1 mouse cellular context compared by ENCODE assay signal in the genomic region with DNA sequence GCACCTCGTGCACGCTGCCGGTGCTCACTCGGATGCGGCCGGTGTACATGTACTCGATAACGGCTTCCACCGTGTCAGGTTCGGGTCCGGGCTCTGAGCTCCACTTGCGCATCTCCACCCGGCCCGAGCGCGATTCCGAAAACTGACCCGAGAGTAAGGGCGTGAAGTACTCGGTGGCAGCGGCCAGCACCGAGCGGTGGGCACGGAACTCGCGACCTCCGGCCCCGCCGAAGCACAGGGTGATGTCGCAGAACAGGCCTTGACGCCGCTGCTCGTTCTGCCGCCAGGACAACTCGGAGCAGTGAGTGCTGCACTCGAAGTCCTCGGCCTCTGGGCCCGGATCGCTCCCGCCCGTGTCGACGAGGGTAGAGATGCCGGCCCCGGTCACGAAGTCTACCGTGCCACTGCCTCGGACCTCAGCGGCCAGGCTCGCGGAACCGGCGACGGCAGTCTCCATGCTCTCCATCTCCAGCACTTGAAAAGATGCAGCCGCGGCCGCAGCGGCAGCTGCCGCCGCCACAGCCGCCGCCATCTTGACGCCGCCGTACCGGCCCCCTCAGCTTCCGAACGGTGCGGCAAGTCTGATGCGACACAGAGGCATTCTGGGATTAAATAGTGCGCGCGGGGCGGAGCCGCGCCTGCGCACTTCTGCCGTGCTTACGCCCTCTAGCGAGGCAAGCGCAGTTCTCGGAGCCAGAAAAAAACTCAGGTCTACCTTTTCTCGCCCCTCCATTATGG.
A peak's percentile ranks its signal among the peaks of the same experiment; 100 is the strongest.
TF ChIP-seq lines count a peak whose summit lies in the region.

Gene Klhl11 (minus strand): TSS at position 545 of the 738 bp plus-strand sequence.

TF ChIP-seq in MEL, 35 proteins besides CTCF, POLR2A, EP300 and RAD21 (continued from another document):
- TF ChIP-seq SMC3 (IDR thresholded peaks at IDR 0.05; ENCODE audit: low read depth, low read length) (peak; percentile 46), TBP (IDR thresholded peaks at IDR 0.05; ENCODE audit: low read depth, low read length) (peak; percentile 95), CHD1 (IDR thresholded peaks at IDR 0.05; ENCODE audit: low read depth, low read length) (peak; percentile 72; the same call in 1 of the 2 replicates), USF1 (IDR thresholded peaks at IDR 0.05; ENCODE audit: low read depth, low read length) (no peak)
